Mouse (Mus musculus) liver, postnatal 0 days (tissue): ENCODE results near the gene Nostrin. TPM values are rescaled to one million over a fixed set of nuclear protein-coding genes. Genes with fewer than 3 reads are reported as not detected.

Experiments used
- ATAC-seq: fragments of 200-750 bp; cut with Nextera tagmentation; 2 replicates; pipeline ENCODE4 v1.8.0; 2017; ENCODE audit warnings: mild to moderate bottlenecking, moderate library complexity
- DNase-seq: peaks from one replicate; pipeline ENCODE4 v3.0.0-alpha.2; 2016
- H3K27ac ChIP-seq: fragments of 300-500 bp; sonication (generic); 2 replicates; pipeline ENCODE4 v1.5.1; 2014; ENCODE audit warnings: antibody characterized with exemption, moderate library complexity, mild to moderate bottlenecking, low read depth
- H3K27me3 ChIP-seq: fragments of 300-500 bp; sonication (generic); 2 replicates; pipeline ENCODE4 v1.6.1; 2014; ENCODE audit warnings: low read length, control low read depth, mixed read lengths; ENCODE audit not compliant: insufficient read depth
- H3K36me3 ChIP-seq: fragments of 300-500 bp; sonication (generic); replicated peaks from 2 replicates; pipeline ENCODE4 v1.6.1; 2014; ENCODE audit warnings: mild to moderate bottlenecking, control low read depth, low read length, moderate library complexity, mixed read lengths; ENCODE audit not compliant: insufficient read depth
- H3K4me1 ChIP-seq: fragments of 300-500 bp; sonication (generic); 2 replicates; pipeline ENCODE4 v1.6.1; 2014; ENCODE audit warnings: antibody characterized with exemption, mild to moderate bottlenecking, control low read depth; ENCODE audit not compliant: insufficient read depth
- H3K4me2 ChIP-seq: fragments of 300-500 bp; sonication (generic); 2 replicates; pipeline ENCODE4 v1.6.1; 2014; ENCODE audit warnings: low read depth, mild to moderate bottlenecking, low read length, moderate library complexity, mixed read lengths
- H3K4me3 ChIP-seq: fragments of 300-500 bp; sonication (generic); 2 replicates; pipeline ENCODE4 v1.5.1; 2014; ENCODE audit warnings: low read depth, low read length
- H3K9ac ChIP-seq: fragments of 300-500 bp; sonication (generic); replicated peaks from 2 replicates; pipeline ENCODE4 v1.6.1; 2014; ENCODE audit warnings: mild to moderate bottlenecking, moderate library complexity
- H3K9me3 ChIP-seq: fragments of 300-500 bp; sonication (generic); 2 replicates; pipeline ENCODE4 v1.6.1; 2016; ENCODE audit warnings: mild to moderate bottlenecking, control low read depth, low read length, mixed read lengths
- CTCF ChIP-seq: sonication (generic); IDR thresholded peaks from 2 replicates; pipeline ENCODE4 v1.5.1; 2016; ENCODE audit warnings: antibody characterized with exemption, low read depth
- EP300 ChIP-seq: IDR thresholded peaks from 2 replicates; pipeline ENCODE4 v1.6.1; 2016; ENCODE audit warnings: antibody characterized with exemption, low read depth, mild to moderate bottlenecking
- WGBS: fragments of 180-500 bp; shearing (Covaris S2); extraction: QIAGEN DNeasy Blood & Tissue Kit; methylation state at CpG from one replicate; pipeline ENCODE4 v1.1.7; 2014; ENCODE audit not compliant: insufficient replicate concordance; 5-methylcytosine and 5-hydroxymethylcytosine counted together
- polyA plus RNA-seq: library from polyadenylated mRNA; unstranded; fragments of >200 nt; fragmentation: Nextera tagmentation; extraction: Ambion mirVana; gene quantifications from 2 replicates; pipeline ENCODE4 v1.2.1, GENCODE M21; 2015

Nostrin gene
- polyA plus RNA-seq, 1 experiment from 2014 or later, result 10.9 TPM

GRCm38 (mm10) chr2:69170395-69171077, 34.9 kb downstream of the Nostrin start:
- Histone ChIP-seq H3K4me2 (no peak overlapping the region), H3K4me1 (no peaks in the 10 kb centered on the region), H3K9ac (no peak overlapping the region), H3K4me3 (no peak overlapping the region), H3K27me3 (no peaks in the 10 kb centered on the region), H3K27ac (no peak overlapping the region), H3K9me3 (no peaks in the 10 kb centered on the region), H3K36me3 (no peaks in the 10 kb centered on the region)
- TF ChIP-seq CTCF (no peak), EP300 (no peak)
- 75% methylated on average over 9 of the region's 9 CpGs for WGBS
- DNase-seq (no peak), ATAC-seq (no peak)

GRCm38 (mm10) chr2:69175296-69175695, 39.7 kb downstream of the Nostrin start:
- no peak for ATAC-seq
- 74% methylated on average over 5 of the region's 5 CpGs for WGBS
- no peak for DNase-seq

GRCm38 (mm10) chr2:69179721-69180120, 44.1 kb downstream of the Nostrin start:
- DNase-seq (no peak), ATAC-seq (no peak)
- WGBS, result 87% methylated on average over 4 of the region's 4 CpGs
- no peaks in the 10 kb centered on the region for H3K9me3 ChIP-seq
- no peaks in the 10 kb centered on the region for H3K4me1 ChIP-seq
- peaks cover 13% of the 10 kb centered on the region for H3K36me3 ChIP-seq
- no peak overlapping the region for H3K9ac ChIP-seq
- no peaks in the 10 kb centered on the region for H3K27me3 ChIP-seq
- no peak overlapping the region for H3K27ac ChIP-seq
- H3K4me3 ChIP-seq, result no peak overlapping the region
- H3K4me2 ChIP-seq, result no peak overlapping the region
- TF ChIP-seq EP300 (no peak), CTCF (no peak)

More at GRCm38 (mm10) chr2:69175296-69175695, 39.7 kb downstream of the Nostrin start:
- Histone ChIP-seq H3K27me3 (no peaks in the 10 kb centered on the region), H3K36me3 (peaks cover 3% of the 10 kb centered on the region), H3K4me1 (no peaks in the 10 kb centered on the region), H3K4me3 (no peak overlapping the region), H3K9me3 (no peaks in the 10 kb centered on the region), H3K9ac (no peak overlapping the region), H3K4me2 (no peak overlapping the region), H3K27ac (no peak overlapping the region)
- TF ChIP-seq EP300, result no peak
- TF ChIP-seq CTCF, result no peak

DNA sequence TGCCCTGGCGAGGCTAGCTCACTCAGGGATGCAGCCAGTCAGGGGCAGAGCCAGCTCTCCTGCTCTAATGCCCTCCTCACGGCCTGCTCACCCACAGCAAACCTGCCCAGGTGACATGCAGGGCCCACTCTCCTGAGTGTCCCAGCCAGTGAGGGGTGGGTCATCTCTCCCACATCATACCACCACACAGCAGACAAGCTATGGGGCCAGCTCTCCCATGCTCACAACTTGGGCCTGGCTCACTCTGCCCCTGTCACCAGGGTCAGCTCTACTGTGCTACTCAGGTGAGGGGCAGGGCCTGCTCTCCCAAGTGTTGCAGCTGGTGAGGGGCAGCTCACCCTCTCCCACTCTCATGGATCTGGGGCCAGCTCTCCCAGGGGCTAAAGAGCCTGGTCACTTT, 52.4 kb downstream of the Nostrin start:
- no peak for DNase-seq
- Histone ChIP-seq H3K4me3 (no peak overlapping the region), H3K9me3 (no peaks in the 10 kb centered on the region), H3K4me1 (no peaks in the 10 kb centered on the region), H3K4me2 (no peak overlapping the region), H3K27ac (no peak overlapping the region), H3K27me3 (no peaks in the 10 kb centered on the region), H3K9ac (no peak overlapping the region), H3K36me3 (peaks cover 20% of the 10 kb centered on the region)
- no peak for TF ChIP-seq EP300
- TF ChIP-seq CTCF, result no peak
- ATAC-seq, result no peak
- WGBS, result 85% methylated on average over 2 of the region's 2 CpGs

DNA sequence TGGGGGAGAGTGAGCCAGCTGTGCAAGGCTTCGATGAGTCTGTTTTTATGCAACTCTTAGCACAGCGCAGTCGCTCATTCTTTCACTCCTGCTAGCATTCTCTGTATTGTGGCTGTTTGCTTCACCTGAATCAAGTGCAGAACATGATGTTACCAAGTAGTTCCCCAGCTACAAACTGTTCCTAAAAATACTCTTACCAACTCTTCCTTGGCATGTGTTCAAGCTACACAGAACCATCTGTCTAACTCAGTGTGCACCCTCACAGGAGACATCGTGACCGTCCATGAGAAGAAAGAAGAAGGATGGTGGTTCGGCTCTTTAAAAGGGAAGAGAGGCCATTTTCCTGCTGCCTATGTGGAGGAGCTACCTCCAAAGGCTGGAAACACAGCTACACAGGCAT, 53.1 kb downstream of the Nostrin start:
- ATAC-seq (no peak), DNase-seq (no peak)
- TF ChIP-seq EP300, result no peak
- Histone ChIP-seq H3K4me1 (no peaks in the 10 kb centered on the region), H3K27ac (no peak overlapping the region), H3K27me3 (no peaks in the 10 kb centered on the region), H3K9me3 (no peaks in the 10 kb centered on the region), H3K4me2 (no peak overlapping the region), H3K36me3 (peaks cover 26% of the 10 kb centered on the region), H3K4me3 (no peak overlapping the region), H3K9ac (no peak overlapping the region)
- 78% methylated on average over 6 of the region's 6 CpGs for WGBS

GRCm38 (mm10) chr2:69189222-69189621, 53.6 kb downstream of the Nostrin start:
- H3K9me3 ChIP-seq, result no peaks in the 10 kb centered on the region
- TF ChIP-seq CTCF (no peak), EP300 (no peak)
- no peaks in the 10 kb centered on the region for H3K4me1 ChIP-seq
- H3K36me3 ChIP-seq, result peaks cover 30% of the 10 kb centered on the region
- ATAC-seq (no peak), DNase-seq (no peak)
- H3K4me3 ChIP-seq, result no peak overlapping the region
- 63% methylated on average over 4 of the region's 4 CpGs for WGBS
- H3K27ac ChIP-seq, result no peak overlapping the region
- H3K4me2 ChIP-seq, result no peak overlapping the region
- H3K27me3 ChIP-seq, result no peaks in the 10 kb centered on the region
- H3K9ac ChIP-seq, result no peak overlapping the region
